Mouse (Mus musculus) frontal cortex, adult 2 months (tissue): ENCODE results near the gene Sorbs1. TPM values are rescaled to one million over a fixed set of nuclear protein-coding genes. Genes with fewer than 3 reads are reported as not detected.

ENCODE experiments used
- DNase-seq, 2 experiments: peaks; one replicate each; pipeline ENCODE4 v3.0.0; 2022; ENCODE audit warnings: low spot score in 1 of 2; ENCODE audit errors: extremely low spot score in 1 of 2
- polyA plus RNA-seq: library from polyadenylated mRNA; depleted of rRNA; stranded (reverse); fragments of >200 nt; gene quantifications from 2 replicates; pipeline ENCODE4 v1.2.3, GENCODE M21; 2012

Sorbs1 gene
- polyA plus RNA-seq, 1 experiment = 88.1 TPM

DNA sequence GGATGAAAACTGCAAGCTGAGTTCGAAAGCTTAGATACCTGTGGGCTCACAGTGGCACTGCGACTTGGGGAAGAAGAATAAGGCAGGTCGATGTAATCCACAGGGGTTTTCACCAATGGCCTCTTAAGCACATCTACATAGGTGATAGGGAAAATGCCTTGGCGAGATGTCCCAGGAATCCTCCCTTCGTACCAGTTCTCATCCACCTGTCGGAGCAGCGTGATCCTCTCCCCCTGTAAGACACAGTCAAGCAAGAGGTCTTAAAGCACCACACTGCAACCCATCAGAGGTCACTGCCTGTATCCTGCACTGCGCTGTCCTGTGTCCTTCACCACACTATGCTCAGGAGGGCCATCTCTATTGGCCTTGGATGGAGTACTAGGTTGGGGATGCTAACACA, 201.9 kb downstream of the Sorbs1 start:
- no peak for DNase-seq

DNA sequence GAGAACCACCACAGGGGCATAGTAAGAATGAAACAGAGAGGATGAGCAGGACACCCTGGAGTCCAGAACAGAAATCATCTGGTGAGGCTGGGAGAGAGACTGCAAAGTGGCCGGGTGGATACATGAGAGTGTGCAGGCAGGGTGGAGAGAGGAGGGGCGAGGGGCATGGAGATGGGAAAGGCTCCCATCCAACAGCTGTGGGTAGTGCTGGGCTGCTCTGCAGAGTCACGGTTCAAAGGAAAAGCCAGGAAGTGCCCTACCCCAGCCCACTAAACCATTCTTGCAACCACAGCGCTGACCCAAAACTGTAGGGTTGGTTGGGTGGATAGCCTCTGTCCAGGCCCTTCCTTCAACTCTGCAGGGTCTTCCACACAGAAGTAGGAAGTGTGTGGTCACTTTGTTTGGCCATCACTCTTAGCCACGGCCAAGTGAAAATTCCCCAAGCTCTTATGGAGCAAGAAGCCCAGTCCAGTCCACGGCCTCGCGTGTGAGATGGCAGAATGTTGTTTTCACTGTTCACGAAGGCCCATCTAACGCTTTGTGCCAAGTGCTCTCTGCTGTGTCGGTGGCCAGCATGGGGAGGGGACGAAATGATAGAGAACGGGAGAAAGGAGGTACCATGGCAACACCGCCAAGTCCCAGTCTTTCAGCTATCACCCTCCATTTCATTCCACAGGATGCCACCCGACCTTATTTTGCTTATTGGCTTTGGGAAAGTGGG, 203.0 kb downstream of the Sorbs1 start:
- DNase-seq = no peak

DNA sequence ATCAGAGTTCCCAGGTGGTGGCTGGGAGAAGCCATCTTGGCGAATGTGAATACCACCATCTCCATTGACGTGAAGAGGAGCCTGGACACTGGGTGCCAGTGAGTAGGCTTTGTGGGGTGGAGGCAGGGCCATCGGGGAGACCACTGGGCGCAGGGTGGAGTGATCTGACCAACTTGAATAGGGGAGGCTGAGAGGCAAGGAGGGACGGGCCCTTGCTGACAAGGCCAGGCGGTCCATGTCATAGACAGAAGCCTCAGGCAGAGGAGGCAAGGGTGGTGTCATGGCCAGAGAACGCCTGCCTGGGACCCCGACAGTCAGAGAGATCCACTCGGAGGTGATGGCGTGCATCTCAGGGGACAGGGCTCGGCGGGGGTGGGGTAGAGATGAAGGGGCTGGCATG, 203.7 kb downstream of the Sorbs1 start:
- DNase-seq = no peak

GRCm38 (mm10) chr19:40307550-40307949, 206.0 kb downstream of the Sorbs1 start:
- peak in 1 of 2 experiments; percentile 51 for DNase-seq

GRCm38 (mm10) chr19:40306631-40307030, 206.9 kb downstream of the Sorbs1 start:
- no peak for DNase-seq

DNA sequence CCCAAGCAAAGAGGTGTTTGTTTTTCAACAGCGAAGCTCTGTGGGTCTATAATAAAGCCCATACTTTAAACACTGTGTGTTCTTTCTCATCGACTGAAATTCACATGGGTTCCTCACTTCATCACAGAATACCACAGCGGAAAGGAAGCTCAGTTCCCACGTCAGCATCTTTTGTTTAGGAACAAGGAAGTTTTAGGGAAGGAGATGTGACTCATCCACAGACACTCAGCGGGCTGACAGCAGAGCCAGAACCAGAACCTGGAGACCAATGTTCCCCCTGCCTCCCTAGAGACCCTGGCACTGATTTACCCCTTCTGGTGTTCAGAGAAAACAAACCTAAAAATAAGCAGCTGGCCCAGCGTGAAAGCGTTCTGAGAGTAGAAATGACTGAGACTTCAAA, 208.1 kb downstream of the Sorbs1 start:
- DNase-seq = peak in 1 of 2 experiments; percentile 49

- DNase-seq = no peak
Observed at GRCm38 (mm10) chr19:40302916-40303315, 210.7 kb downstream of the Sorbs1 start.

DNA sequence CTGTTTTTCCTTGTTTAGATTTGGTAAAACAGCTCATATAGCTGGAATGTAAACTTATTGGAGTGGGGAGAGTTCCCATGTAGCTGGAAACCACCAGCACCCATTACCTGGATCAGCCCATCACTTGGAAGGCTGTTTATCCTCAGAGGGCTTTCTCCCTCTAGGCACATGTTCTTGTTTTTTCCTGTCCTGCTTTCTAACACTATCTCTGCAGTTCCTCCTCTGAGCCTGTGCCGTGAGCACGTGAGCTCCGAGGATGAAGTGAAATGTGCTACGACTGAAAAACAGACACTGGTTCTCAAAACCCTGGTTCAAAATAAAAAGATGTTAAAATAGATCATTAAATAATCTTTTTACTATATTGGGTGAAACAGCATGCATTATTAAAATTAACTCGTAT, 211.1 kb downstream of the Sorbs1 start:
- DNase-seq = no peak

DNA sequence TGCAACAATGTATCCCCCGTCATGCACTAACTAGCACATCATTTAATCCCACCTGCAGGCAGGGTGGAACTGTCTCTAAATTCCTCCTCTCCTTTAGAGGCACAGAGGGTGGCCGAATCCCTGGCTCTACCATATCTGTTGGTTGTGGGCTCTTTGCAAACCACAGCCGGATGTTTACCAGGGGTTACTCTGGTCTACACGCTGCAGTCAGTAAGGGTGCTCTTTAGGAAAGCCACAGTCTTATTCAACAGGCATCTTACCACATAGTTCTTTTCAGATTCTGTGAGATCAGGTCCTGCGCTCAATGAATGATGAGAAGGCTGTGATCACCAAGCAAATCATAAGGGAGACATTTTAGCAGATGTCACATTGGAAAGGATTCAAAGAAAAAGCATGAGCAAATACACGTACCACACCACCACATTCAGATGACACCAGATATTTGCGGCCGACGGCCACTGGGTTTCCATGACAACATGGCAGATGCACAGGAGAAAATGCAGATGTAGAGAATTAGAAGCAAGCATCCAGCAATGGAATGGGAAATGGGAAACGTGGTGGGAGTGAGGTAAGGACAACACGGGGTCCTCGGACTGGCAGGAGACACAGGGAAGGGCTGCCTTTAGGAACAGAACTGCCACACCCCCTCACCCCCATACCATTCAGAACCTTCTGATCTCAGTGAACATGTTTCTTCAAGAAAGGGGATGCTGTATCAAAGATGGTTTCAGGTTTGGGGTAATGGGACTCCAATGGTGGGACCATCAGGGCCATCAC, 213.4 kb downstream of the Sorbs1 start:
- DNase-seq = peak; percentile 70 to 80

DNA sequence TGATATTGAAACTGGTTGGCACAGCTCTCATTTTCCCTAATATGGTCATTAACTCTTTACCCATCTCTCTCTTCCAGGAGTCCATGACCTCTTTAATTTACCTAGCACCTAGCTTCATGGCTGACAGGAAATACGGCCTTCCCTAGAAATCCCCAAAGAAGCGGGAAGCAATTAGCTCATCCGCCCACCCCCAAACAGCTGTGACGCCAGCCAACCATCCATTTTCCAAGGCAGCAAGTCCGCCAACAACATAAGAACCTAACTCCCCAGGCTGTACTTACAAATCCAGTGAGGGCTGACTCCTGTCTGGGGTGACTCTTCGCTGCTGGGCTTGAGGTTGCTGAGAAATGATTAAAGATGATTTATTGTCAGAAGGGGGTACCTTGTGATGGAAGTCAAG, 214.4 kb downstream of the Sorbs1 start:
- DNase-seq = peak in 1 of 2 experiments; percentile 64

GRCm38 (mm10) chr19:40298574-40298973, 215.0 kb downstream of the Sorbs1 start:
- peak; percentile 81 to 86 for DNase-seq

- no peak for DNase-seq
Observed at GRCm38 (mm10) chr19:40297798-40298144, 215.8 kb downstream of the Sorbs1 start.

- no peak for DNase-seq
Observed at GRCm38 (mm10) chr19:40297078-40297797, 216.3 kb downstream of the Sorbs1 start.

GRCm38 (mm10) chr19:40294231-40294630, 219.3 kb downstream of the Sorbs1 start:
- DNase-seq = no peak

DNA sequence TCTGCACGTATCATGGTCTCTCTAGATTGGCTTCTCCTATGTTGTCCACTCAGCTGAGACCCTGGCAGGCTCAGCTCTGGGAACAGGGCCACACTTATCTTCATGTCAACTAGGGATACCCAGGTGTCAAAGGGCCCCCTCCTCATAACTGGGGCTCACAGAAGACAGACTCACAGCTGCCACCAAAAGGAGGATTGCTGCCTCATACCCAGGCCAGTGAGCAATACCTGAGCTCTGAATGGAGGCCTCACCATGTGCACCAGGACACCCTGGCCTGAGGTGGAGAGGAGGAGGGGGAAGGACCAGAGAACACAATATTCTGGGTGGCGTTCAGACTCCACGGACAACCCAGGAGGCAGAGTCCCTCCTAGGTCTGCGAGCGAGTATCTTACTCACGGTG, 219.8 kb downstream of the Sorbs1 start:
- DNase-seq = no peak

GRCm38 (mm10) chr19:40290099-40290724, 223.4 kb downstream of the Sorbs1 start:
- DNase-seq = peak; percentile 35 to 60

- no peak for DNase-seq
Observed at GRCm38 (mm10) chr19:40288415-40288814, 225.2 kb downstream of the Sorbs1 start.

- DNase-seq = no peak
Observed at GRCm38 (mm10) chr19:40284704-40285103, 228.9 kb downstream of the Sorbs1 start.

DNA sequence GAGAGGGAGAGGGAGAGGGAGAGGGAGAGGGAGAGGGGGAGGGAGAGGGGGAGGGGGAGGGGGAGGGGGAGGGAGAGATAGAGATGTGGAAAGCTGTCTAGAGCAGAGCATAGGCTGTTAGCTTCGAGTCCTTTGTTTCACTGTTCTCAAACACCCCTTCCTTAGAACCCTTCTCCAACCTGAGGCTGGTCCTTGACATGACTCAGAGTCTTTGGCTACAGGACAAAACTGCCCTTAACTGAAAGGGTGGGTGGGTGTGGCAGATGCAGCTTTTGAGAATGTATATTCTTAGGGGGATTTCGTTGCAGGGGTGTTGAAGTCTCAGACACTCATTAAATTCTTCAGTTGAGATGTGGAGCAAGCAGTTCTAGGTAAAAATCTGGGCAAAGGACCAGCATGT, 230.2 kb downstream of the Sorbs1 start:
- DNase-seq = no peak

GRCm38 (mm10) chr19:40278372-40279023, 235.1 kb downstream of the Sorbs1 start:
- DNase-seq = no peak
